Mouse (Mus musculus): ENCODE results near the gene Epha7. TPM values are rescaled to one million over a fixed set of nuclear protein-coding genes. Genes with fewer than 3 reads are reported as not detected.
A peak's percentile ranks its signal among the peaks of the same experiment; 100 is the strongest.

Gene Epha7
- polyA plus RNA-seq, 1 experiment from 2014 or later: 64.4 TPM

GRCm38 (mm10) chr4:28850388-28850787 is 37.5 kb downstream of the Epha7 start:
- Histone ChIP-seq H3K27ac (replicated peaks) (no peak overlapping the region), H3K27me3 (no peaks in the 10 kb centered on the region), H3K9ac (no peak overlapping the region), H3K4me1 (replicated peaks) (no peaks in the 10 kb centered on the region), H3K36me3 (no peaks in the 10 kb centered on the region), H3K4me3 (no peak overlapping the region), H3K4me2 (no peak overlapping the region), H3K9me3 (no peaks in the 10 kb centered on the region)
- ATAC-seq (ENCODE audit: low FRiP score, low read depth): no peak
- WGBS: 71% methylated on average over 2 of the region's 2 CpGs

DNA sequence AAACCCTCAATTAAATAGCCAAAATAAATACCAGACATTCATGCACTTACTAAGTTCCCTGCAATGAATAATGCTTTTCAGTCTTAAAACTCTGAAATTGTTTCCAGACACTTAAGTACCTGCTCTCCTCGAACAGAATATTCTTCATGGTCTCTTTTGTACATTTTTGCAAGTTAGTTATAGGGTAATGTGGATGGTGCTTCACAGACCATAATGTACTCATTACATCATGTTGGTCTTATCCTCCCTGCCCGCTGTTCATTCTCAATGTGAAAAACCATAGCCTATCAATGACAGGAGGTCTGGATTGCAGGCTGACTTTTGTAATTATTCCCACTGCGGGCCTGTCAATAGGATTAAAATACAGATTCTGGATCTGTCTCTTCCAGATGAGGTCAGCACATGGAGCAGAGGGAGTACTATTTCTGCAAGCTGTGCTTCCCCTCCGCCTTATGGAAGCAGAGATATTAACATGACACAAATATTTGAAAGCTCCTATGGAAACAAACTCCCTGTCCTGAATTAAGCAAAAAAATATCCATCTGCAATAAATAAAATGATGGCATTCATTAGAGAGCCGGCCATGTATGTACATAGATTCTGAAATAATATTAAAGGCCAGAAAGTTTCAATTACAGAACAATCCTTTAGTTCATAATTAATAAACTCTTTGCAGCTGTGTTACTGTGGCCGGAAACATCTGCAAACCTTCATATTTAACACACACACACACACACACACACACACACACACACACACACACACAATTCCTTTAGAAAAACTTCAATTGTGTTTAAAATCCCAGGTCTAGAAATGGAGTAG is 50.1 kb downstream of the Epha7 start:
- 0 out of 2 replicates have a peak, but pooled peaks cover 4% of the 10 kb centered on the region for H3K4me1 ChIP-seq (replicated peaks)
- H3K9me3 ChIP-seq: no peaks in the 10 kb centered on the region
- H3K4me2 ChIP-seq: no peak overlapping the region
- no peaks in the 10 kb centered on the region for H3K27me3 ChIP-seq
- no peak overlapping the region for H3K9ac ChIP-seq
- no peak overlapping the region for H3K27ac ChIP-seq (replicated peaks)
- no peak for ATAC-seq (ENCODE audit: low FRiP score, low read depth)
- H3K4me3 ChIP-seq: no peak overlapping the region
- 73% methylated on average over 6 of the region's 6 CpGs for WGBS
- H3K36me3 ChIP-seq: no peaks in the 10 kb centered on the region

GRCm38 (mm10) chr4:28866411-28866810 is 53.5 kb downstream of the Epha7 start:
- Histone ChIP-seq H3K9ac (no peak overlapping the region), H3K4me3 (no peak overlapping the region), H3K4me1 (replicated peaks) (0 out of 2 replicates have a peak, but pooled peaks cover 4% of the 10 kb centered on the region), H3K36me3 (no peaks in the 10 kb centered on the region), H3K27ac (replicated peaks) (no peak overlapping the region), H3K27me3 (no peaks in the 10 kb centered on the region), H3K9me3 (no peaks in the 10 kb centered on the region), H3K4me2 (no peak overlapping the region)
- WGBS: 41% methylated on average over 2 of the region's 2 CpGs
- ATAC-seq (ENCODE audit: low FRiP score, low read depth): no peak

GRCm38 (mm10) chr4:28871615-28872014 is 58.7 kb downstream of the Epha7 start:
- no peak overlapping the region for H3K4me2 ChIP-seq
- no peaks in the 10 kb centered on the region for H3K4me1 ChIP-seq (replicated peaks)
- H3K36me3 ChIP-seq: peaks cover 3% of the 10 kb centered on the region; the same call in 1 of the 2 replicates
- no peaks in the 10 kb centered on the region for H3K9me3 ChIP-seq
- no peak for ATAC-seq (ENCODE audit: low FRiP score, low read depth)
- no peak overlapping the region for H3K9ac ChIP-seq
- H3K27ac ChIP-seq (replicated peaks): no peak overlapping the region
- H3K27me3 ChIP-seq: no peaks in the 10 kb centered on the region
- H3K4me3 ChIP-seq: no peak overlapping the region
- 84% methylated on average over 11 of the region's 11 CpGs for WGBS

DNA sequence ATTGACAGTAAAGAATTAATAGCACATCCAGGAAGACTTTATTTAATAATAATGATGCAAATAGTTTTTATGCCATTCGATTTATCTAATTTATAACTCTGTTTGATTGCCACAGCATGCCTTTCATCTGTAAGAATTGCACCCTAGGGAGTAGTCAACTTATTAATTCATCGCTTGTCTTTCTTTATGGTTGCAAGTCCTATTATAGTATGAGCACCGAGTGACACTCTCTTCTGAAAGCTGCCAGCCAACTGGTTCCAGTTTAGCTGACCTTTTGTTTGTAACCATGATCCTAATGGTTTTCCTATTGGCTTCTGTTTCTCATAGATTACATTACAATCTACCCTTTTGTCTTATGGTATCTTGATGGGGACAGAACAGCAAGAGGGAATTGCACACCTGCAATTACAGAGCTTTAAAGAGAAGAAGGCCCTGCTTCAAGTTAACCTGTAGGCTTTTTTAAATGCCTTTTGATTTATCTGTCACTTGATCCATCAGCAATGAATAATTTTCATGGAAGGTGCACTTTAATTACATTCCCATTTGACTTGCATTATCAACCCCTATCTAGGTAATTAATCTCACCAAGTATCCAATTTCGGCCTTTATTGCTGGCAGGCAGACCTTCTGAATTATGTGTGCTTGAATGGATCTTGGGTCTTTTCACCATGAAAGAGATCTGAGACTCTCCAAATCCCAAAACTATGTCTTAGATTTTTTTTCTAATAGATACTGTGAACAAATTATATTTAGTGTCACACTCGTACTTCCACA is 68.5 kb downstream of the Epha7 start:
- Histone ChIP-seq H3K27me3 (no peaks in the 10 kb centered on the region), H3K4me2 (no peak overlapping the region), H3K4me3 (no peak overlapping the region), H3K9ac (no peak overlapping the region), H3K9me3 (no peaks in the 10 kb centered on the region), H3K27ac (replicated peaks) (no peak overlapping the region), H3K4me1 (replicated peaks) (peaks cover 5% of the 10 kb centered on the region), H3K36me3 (no peaks in the 10 kb centered on the region)
- ATAC-seq (ENCODE audit: low FRiP score, low read depth): no peak
- 33% methylated on average over 5 of the region's 5 CpGs for WGBS

- H3K4me2 ChIP-seq: no peak overlapping the region
- H3K9ac ChIP-seq: no peak overlapping the region
- H3K9me3 ChIP-seq: no peaks in the 10 kb centered on the region
- H3K4me3 ChIP-seq: no peak overlapping the region
- no peaks in the 10 kb centered on the region for H3K27me3 ChIP-seq
- no peaks in the 10 kb centered on the region for H3K4me1 ChIP-seq (replicated peaks)
- no peak overlapping the region for H3K27ac ChIP-seq (replicated peaks)
- H3K36me3 ChIP-seq: no peaks in the 10 kb centered on the region
- WGBS: 86% methylated on average over 5 of the region's 5 CpGs
- ATAC-seq (ENCODE audit: low FRiP score, low read depth): no peak
Measured at GRCm38 (mm10) chr4:28889630-28890029, 76.7 kb downstream of the Epha7 start.

DNA sequence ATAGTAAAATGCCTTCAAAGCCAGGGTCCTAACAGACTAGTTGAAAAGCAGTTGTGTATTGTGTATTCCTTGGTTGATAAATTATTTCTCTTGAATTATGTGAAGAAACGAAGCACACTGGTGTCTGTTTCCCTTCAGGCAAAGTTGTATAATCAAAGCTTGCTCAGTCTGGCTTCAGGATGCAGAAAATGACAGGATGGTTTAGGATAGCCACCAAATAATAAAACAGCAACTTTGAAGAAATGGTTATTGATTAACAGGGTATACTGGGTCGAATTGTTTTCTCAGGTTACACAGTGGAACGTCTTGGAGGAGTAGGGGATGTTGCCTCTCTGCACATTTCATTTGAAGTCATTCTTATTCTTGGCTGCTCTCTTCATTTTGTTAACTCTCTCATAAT is 77.2 kb downstream of the Epha7 start:
- 39% methylated on average over 3 of the region's 3 CpGs for WGBS
- no peaks in the 10 kb centered on the region for H3K36me3 ChIP-seq

DNA sequence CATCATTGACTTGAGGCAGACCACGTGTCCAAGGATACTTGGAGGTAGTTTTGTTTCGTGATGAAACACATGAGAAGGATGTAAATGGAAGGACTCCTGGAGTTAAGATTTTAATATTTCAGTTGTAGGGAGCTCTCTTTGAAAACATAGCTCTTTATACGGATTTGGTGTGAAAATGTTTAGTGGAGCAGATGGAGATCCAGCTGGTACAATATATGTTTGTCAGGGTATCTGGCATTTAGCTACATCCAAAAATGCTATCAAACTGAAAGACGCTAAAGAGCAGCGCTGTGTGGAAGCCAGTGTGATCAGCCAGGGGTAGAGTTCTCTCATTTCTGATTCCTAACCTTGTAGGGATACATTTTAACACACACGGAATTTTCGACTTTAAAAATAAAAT is 82.5 kb downstream of the Epha7 start:
- no peaks in the 10 kb centered on the region for H3K36me3 ChIP-seq
- 84% methylated on average over 7 of the region's 7 CpGs for WGBS
- no peak overlapping the region for H3K27ac ChIP-seq (replicated peaks)
- H3K27me3 ChIP-seq: no peaks in the 10 kb centered on the region
- no peak overlapping the region for H3K9ac ChIP-seq
- H3K4me2 ChIP-seq: no peak overlapping the region
- H3K9me3 ChIP-seq: no peaks in the 10 kb centered on the region
- H3K4me3 ChIP-seq: no peak overlapping the region
- no peaks in the 10 kb centered on the region for H3K4me1 ChIP-seq (replicated peaks)
- ATAC-seq (ENCODE audit: low FRiP score, low read depth): no peak

More for the DNA sequence above, 77.2 kb downstream of the Epha7 start:
- Histone ChIP-seq H3K4me1 (replicated peaks) (no peaks in the 10 kb centered on the region), H3K27ac (replicated peaks) (no peak overlapping the region), H3K9ac (no peak overlapping the region), H3K27me3 (no peaks in the 10 kb centered on the region), H3K9me3 (no peaks in the 10 kb centered on the region), H3K4me3 (no peak overlapping the region), H3K4me2 (no peak overlapping the region)
- ATAC-seq (ENCODE audit: low FRiP score, low read depth): no peak

DNA sequence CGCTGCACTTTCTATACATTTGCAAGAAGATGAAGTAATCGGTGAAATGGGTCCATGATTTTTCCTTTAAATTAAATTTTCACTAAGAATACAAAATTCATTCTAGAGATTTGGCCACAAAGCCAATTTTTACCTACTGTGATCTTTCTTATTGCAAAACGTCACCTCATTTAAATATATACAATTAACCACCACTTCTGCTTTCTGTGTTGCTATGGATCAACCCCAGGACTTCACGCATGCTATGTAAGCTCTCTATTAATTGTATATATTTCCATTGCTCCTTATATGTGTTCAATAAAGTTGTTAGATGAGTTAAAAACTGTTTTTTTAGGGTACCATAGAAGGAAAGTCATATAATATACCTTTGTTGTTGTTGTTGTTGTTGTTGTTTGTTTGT is 86.4 kb downstream of the Epha7 start:
- no peak overlapping the region for H3K4me3 ChIP-seq
- no peaks in the 10 kb centered on the region for H3K4me1 ChIP-seq (replicated peaks)
- H3K4me2 ChIP-seq: no peak overlapping the region
- no peaks in the 10 kb centered on the region for H3K36me3 ChIP-seq
- H3K9me3 ChIP-seq: no peaks in the 10 kb centered on the region
- no peak overlapping the region for H3K9ac ChIP-seq
- ATAC-seq (ENCODE audit: low FRiP score, low read depth): no peak
- 90% methylated on average over 4 of the region's 4 CpGs for WGBS
- no peaks in the 10 kb centered on the region for H3K27me3 ChIP-seq
- no peak overlapping the region for H3K27ac ChIP-seq (replicated peaks)

- Histone ChIP-seq H3K9me3 (no peaks in the 10 kb centered on the region), H3K27ac (replicated peaks) (no peak overlapping the region), H3K27me3 (no peaks in the 10 kb centered on the region), H3K4me3 (no peak overlapping the region), H3K4me1 (replicated peaks) (no peaks in the 10 kb centered on the region), H3K4me2 (no peak overlapping the region), H3K9ac (no peak overlapping the region), H3K36me3 (no peaks in the 10 kb centered on the region)
- ATAC-seq (ENCODE audit: low FRiP score, low read depth): no peak
- WGBS: 80% methylated on average over 11 of the region's 11 CpGs
Measured at GRCm38 (mm10) chr4:28899783-28900182, 86.9 kb downstream of the Epha7 start.

- no peak for ATAC-seq (ENCODE audit: low FRiP score, low read depth)
- H3K4me3 ChIP-seq: no peak overlapping the region
- 83% methylated on average over 5 of the region's 5 CpGs for WGBS
- H3K27ac ChIP-seq (replicated peaks): no peak overlapping the region
- H3K27me3 ChIP-seq: no peaks in the 10 kb centered on the region
- no peak overlapping the region for H3K4me2 ChIP-seq
- H3K4me1 ChIP-seq (replicated peaks): no peaks in the 10 kb centered on the region
- H3K36me3 ChIP-seq: no peaks in the 10 kb centered on the region
- no peak overlapping the region for H3K9ac ChIP-seq
- H3K9me3 ChIP-seq: no peaks in the 10 kb centered on the region
Measured at GRCm38 (mm10) chr4:28901496-28901895, 88.6 kb downstream of the Epha7 start.

DNA sequence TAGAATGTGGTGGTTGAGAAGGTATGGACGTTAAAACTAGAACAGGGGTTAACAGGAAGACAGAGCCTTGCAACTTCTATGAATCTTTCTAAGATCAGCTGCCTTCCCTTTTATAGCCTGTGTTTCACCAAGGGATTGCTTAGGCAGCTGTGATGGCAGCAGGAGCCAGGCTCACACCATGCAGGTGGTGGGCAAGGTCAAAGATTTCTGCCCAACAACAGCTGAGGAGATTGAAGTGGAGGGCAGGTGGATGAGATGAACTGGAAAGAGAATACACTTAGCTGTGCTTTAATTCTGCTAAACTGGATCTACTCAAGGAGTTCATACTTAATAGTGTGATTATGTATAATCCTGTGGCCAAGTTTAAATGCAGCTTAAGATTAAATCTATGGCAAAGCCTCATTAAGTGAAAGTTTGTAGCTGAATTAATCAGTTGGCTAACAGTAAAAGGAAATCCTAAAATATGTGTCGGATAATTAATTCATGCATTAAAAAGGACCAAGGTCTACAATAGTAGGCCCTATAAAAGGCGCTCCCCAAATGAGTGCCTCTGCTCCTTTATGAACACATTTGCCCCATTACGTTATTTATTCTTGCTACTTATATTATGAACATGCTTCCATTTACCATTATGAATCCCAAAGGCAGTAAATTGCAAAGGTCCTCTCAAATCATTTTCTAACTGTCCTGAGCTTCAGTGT is 89.2 kb downstream of the Epha7 start:
- H3K27me3 ChIP-seq: no peaks in the 10 kb centered on the region
- H3K27ac ChIP-seq (replicated peaks): no peak overlapping the region
- no peaks in the 10 kb centered on the region for H3K36me3 ChIP-seq
- H3K9me3 ChIP-seq: no peaks in the 10 kb centered on the region
- no peak overlapping the region for H3K4me2 ChIP-seq
- 80% methylated on average over 4 of the region's 4 CpGs for WGBS
- H3K4me3 ChIP-seq: no peak overlapping the region
- no peak overlapping the region for H3K9ac ChIP-seq
- no peaks in the 10 kb centered on the region for H3K4me1 ChIP-seq (replicated peaks)
- ATAC-seq (ENCODE audit: low FRiP score, low read depth): peak; percentile 45; the same call in 1 of the 2 replicates
